Mouse (Mus musculus) heart, embryonic 11.5 days (tissue): ENCODE data around the gene Gm9972. TPM values are rescaled to one million over a fixed set of nuclear protein-coding genes. Genes with fewer than 3 reads are reported as not detected.

ENCODE experiments used
- ATAC-seq: fragments of 200-750 bp; cut with Nextera tagmentation; replicated peaks from 2 replicates; pipeline ENCODE4 v1.8.0; 2017; ENCODE audit warnings: moderate library complexity; ENCODE audit not compliant: insufficient number of reproducible peaks, low FRiP score, low TSS enrichment
- H3K27ac ChIP-seq: fragments of 300-500 bp; sonication (generic); 2 replicates; pipeline ENCODE4 v1.5.1; 2014; ENCODE audit warnings: mild to moderate bottlenecking, low read depth, low read length
- H3K27me3 ChIP-seq: fragments of 300-500 bp; sonication (generic); 2 replicates; pipeline ENCODE4 v1.6.1; 2014; ENCODE audit warnings: mild to moderate bottlenecking, low read length, mixed read lengths; ENCODE audit not compliant: control insufficient read depth, insufficient read depth
- H3K36me3 ChIP-seq: fragments of 300-500 bp; sonication (generic); 2 replicates; pipeline ENCODE4 v1.6.1; 2014; ENCODE audit warnings: mild to moderate bottlenecking, low read length, moderate library complexity, mixed read lengths; ENCODE audit not compliant: control insufficient read depth, insufficient read depth
- H3K4me1 ChIP-seq: fragments of 300-500 bp; sonication (generic); 2 replicates; pipeline ENCODE4 v1.6.1; 2014; ENCODE audit warnings: low read length; ENCODE audit not compliant: control insufficient read depth, insufficient read depth
- H3K4me2 ChIP-seq: fragments of 300-500 bp; sonication (generic); 2 replicates; pipeline ENCODE4 v1.6.1; 2014; ENCODE audit warnings: mild to moderate bottlenecking, moderate library complexity
- H3K4me3 ChIP-seq: fragments of 300-500 bp; sonication (generic); 2 replicates; pipeline ENCODE4 v1.5.1; 2014; ENCODE audit warnings: low read depth, low read length
- H3K9ac ChIP-seq: fragments of 300-500 bp; sonication (generic); 2 replicates; pipeline ENCODE4 v1.6.1; 2014; ENCODE audit warnings: mild to moderate bottlenecking, low read depth, low read length, moderate library complexity
- H3K9me3 ChIP-seq: fragments of 300-500 bp; sonication (generic); replicated peaks from 2 replicates; pipeline ENCODE4 v1.6.1; 2016; ENCODE audit warnings: low read length; ENCODE audit not compliant: control insufficient read depth
- WGBS: fragments of 180-500 bp; shearing (Covaris S2); extraction: QIAGEN DNeasy Blood & Tissue Kit; methylation state at CpG from one replicate; pipeline ENCODE4 v1.1.7; 2014; ENCODE audit not compliant: insufficient replicate concordance; 5-methylcytosine and 5-hydroxymethylcytosine counted together
- polyA plus RNA-seq: library from polyadenylated mRNA; unstranded; fragments of >200 nt; fragmentation: Nextera tagmentation; extraction: Ambion mirVana; gene quantifications from 2 replicates; pipeline ENCODE4 v1.2.1, GENCODE M21; 2014

Gm9972 gene
- polyA plus RNA-seq, 1 experiment from 2014 or later: not detected

GRCm38 (mm10) chr11:43054972-43055371, 19.4 kb downstream of the Gm9972 start:
- Histone ChIP-seq H3K36me3 (no peaks in the 10 kb centered on the region), H3K27ac (no peak overlapping the region), H3K4me3 (no peak overlapping the region), H3K4me1 (no peaks in the 10 kb centered on the region), H3K4me2 (no peak overlapping the region), H3K27me3 (no peaks in the 10 kb centered on the region), H3K9ac (no peak overlapping the region), H3K9me3 (no peaks in the 10 kb centered on the region)
- WGBS: 82% methylated on average over 5 of the region's 5 CpGs
- no peak for ATAC-seq

DNA sequence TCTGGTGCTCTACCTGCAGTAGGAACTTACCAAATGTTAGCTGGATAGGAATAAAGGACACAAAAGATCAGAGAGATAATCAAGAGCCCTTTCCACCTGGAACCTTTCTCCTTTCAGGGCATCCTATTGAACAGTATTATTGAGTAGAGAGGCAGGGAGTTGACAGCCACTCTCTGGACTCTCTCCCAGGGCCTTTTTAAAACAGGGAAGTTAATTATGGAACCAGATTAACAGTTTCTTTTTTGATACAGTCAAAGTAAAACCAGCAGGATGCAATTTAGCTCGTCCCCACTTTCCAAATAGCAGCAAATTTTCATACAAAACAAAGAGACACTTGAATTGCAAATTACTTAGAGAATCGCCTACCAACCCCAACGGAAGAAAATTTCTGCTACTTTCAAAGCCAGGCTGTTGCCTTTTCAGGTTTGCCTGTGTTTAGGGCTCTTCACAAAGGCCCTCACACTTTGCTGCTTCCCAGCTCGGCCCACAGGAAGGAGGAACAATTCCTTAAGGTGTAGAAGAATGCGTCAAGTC, 24.0 kb downstream of the Gm9972 start:
- H3K9me3 ChIP-seq: no peaks in the 10 kb centered on the region
- no peak overlapping the region for H3K4me3 ChIP-seq
- no peak overlapping the region for H3K9ac ChIP-seq
- no peak overlapping the region for H3K27ac ChIP-seq
- ATAC-seq: no peak
- H3K27me3 ChIP-seq: no peaks in the 10 kb centered on the region
- H3K4me2 ChIP-seq: no peak overlapping the region
- 28% methylated on average over 5 of the region's 5 CpGs for WGBS
- no peaks in the 10 kb centered on the region for H3K4me1 ChIP-seq
- H3K36me3 ChIP-seq: no peaks in the 10 kb centered on the region

DNA sequence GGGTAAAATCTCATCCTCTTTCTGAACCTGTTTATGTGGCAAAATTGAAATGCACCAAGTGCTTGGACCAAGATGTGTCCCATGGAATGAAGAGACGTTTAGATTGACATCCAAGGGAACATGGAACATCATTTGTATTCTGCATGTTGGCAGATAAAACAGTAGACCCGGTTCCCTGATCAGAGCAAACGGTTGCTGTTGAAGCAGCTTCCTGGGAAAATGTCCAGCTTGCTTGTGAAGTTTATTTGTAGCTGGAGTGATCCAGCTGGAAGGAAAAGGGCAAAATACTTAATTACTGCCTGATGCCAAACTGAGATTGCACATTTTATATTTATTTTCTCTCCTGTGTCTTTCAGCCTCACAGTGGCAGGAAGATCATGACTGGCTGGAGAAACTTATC, 26.7 kb downstream of the Gm9972 start:
- no peak for ATAC-seq
- Histone ChIP-seq H3K36me3 (no peaks in the 10 kb centered on the region), H3K4me2 (no peak overlapping the region), H3K27me3 (no peaks in the 10 kb centered on the region), H3K27ac (no peak overlapping the region), H3K4me1 (no peaks in the 10 kb centered on the region), H3K4me3 (no peak overlapping the region), H3K9ac (no peak overlapping the region), H3K9me3 (no peaks in the 10 kb centered on the region)
- WGBS: 67% methylated on average over 3 of the region's 3 CpGs

DNA sequence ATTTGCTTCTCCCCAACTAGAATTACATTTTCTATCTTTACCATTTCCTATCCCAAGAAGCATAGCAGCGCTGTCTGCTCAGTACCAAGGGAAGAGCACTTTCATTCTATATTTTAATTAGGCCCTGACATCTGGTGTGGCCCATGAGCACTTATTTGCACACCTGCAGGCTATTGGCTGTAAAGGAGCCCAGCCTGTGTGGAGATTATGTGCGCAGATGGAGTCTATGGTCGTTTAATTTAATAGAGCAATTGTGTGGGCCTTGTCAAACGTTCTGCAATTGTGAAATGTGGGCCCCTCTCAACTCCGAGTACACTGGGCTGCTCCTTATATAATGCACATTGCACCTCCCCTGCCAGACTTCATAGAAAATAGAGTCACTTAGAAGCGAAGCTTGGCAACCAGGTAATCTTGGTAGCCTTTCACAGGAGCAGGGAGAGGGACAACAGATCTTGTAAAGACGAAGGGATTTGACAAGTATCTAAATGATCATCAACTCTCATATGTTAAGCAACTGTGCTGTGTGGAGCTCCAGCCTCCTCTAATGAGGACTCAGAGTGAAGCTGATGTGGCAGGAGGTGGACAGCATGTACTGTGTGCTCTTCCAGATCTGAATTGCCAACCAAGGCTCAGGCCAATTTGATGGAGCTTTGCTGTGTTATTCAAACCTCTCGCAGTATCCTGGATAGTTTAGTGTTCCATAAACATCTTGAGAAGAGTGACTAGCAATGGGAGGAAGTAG, 50.9 kb downstream of the Gm9972 start:
- no peak overlapping the region for H3K4me2 ChIP-seq
- WGBS: 76% methylated on average over 8 of the region's 8 CpGs
- no peak for ATAC-seq

More for the DNA sequence above, 50.9 kb downstream of the Gm9972 start:
- H3K36me3 ChIP-seq: no peaks in the 10 kb centered on the region
- H3K27me3 ChIP-seq: no peaks in the 10 kb centered on the region
- H3K27ac ChIP-seq: no peak overlapping the region
- H3K4me1 ChIP-seq: no peaks in the 10 kb centered on the region
- no peak overlapping the region for H3K9ac ChIP-seq
- H3K9me3 ChIP-seq: no peaks in the 10 kb centered on the region
- no peak overlapping the region for H3K4me3 ChIP-seq

Other genes starting within 250 kb of the Gm9972 start
- gene Atp10b, start 114.1 kb downstream of the Gm9972 start, polyA plus RNA-seq: not detected in 2 replicates